Mouse (Mus musculus) heart, embryonic 14.5 days (tissue): ENCODE data around the gene Fam131a. TPM values are rescaled to one million over a fixed set of nuclear protein-coding genes. Genes with fewer than 3 reads are reported as not detected.
A peak's percentile ranks its signal among the peaks of the same experiment; 100 is the strongest.

ENCODE experiments used
- ATAC-seq: fragments of 200-750 bp; cut with Nextera tagmentation; 2 replicates; pipeline ENCODE4 v1.8.0; 2017; ENCODE audit warnings: low read depth, moderate TSS enrichment; ENCODE audit not compliant: insufficient number of reproducible peaks, insufficient read depth, low FRiP score
- H3K27ac ChIP-seq, 2 experiments: fragments of 200-500 bp in 1 of 2; fragments of 300-500 bp in 1 of 2; sonication (generic) in 1 of 2; replicated peaks in 1 of 2; 2 replicates each; pipeline ENCODE4 v1.5.1; 2012 to 2014; ENCODE audit warnings: low read depth in 2 of 2, low read length in 2 of 2, control low read depth in 1 of 2, mild to moderate bottlenecking in 1 of 2, mixed read lengths in 1 of 2; ENCODE audit not compliant: control insufficient read depth in 1 of 2, insufficient read depth in 1 of 2
- H3K27me3 ChIP-seq: fragments of 300-500 bp; sonication (generic); 2 replicates; pipeline ENCODE4 v1.6.1; 2014; ENCODE audit warnings: mild to moderate bottlenecking, low read length, control low read depth; ENCODE audit not compliant: control insufficient read depth, insufficient read depth
- H3K36me3 ChIP-seq: fragments of 300-500 bp; sonication (generic); 2 replicates; pipeline ENCODE4 v1.6.1; 2014; ENCODE audit warnings: mild to moderate bottlenecking, control low read depth, low read length, mixed read lengths; ENCODE audit not compliant: control insufficient read depth, insufficient read depth
- H3K4me1 ChIP-seq, 2 experiments: fragments of 200-500 bp in 1 of 2; fragments of 300-500 bp in 1 of 2; sonication (generic) in 1 of 2; 2 replicates each; pipeline ENCODE4 v1.6.1; 2012 to 2014; ENCODE audit warnings: low read length in 2 of 2, control low read depth in 1 of 2, mixed read lengths in 1 of 2; ENCODE audit not compliant: control insufficient read depth in 2 of 2, insufficient read depth in 2 of 2
- H3K4me2 ChIP-seq: fragments of 300-500 bp; sonication (generic); 2 replicates; pipeline ENCODE4 v1.6.1; 2014; ENCODE audit warnings: mild to moderate bottlenecking, low read length
- H3K4me3 ChIP-seq, 2 experiments: fragments of 200-500 bp in 1 of 2; fragments of 300-500 bp in 1 of 2; sonication (generic) in 1 of 2; 2 replicates each; pipeline ENCODE4 v1.5.1; 2012 to 2014; ENCODE audit warnings: low read length in 2 of 2, mild to moderate bottlenecking in 2 of 2, control low read depth in 1 of 2, low read depth in 1 of 2, moderate library complexity in 1 of 2; ENCODE audit not compliant: control insufficient read depth in 1 of 2, insufficient read depth in 1 of 2
- H3K9ac ChIP-seq: fragments of 300-500 bp; sonication (generic); 2 replicates; pipeline ENCODE4 v1.6.1; 2014; ENCODE audit warnings: mild to moderate bottlenecking, low read length
- H3K9me3 ChIP-seq: fragments of 300-500 bp; sonication (generic); 2 replicates; pipeline ENCODE4 v1.6.1; 2016; ENCODE audit warnings: low read length, control low read depth; ENCODE audit not compliant: control insufficient read depth
- whole genome bisulfite sequencing: fragments of 180-500 bp; shearing (Covaris S2); extraction: QIAGEN DNeasy Blood & Tissue Kit; methylation state at CpG from one replicate; pipeline ENCODE4 v1.1.7; 2014; 5-methylcytosine and 5-hydroxymethylcytosine counted together
- polyA plus RNA-seq: library from polyadenylated mRNA; unstranded; fragments of >200 nt; fragmentation: Nextera tagmentation; extraction: Ambion mirVana; gene quantifications from 2 replicates; pipeline ENCODE4 v1.2.1, GENCODE M21; 2014

Fam131a gene
- polyA plus RNA-seq, 1 experiment from 2014 or later, result 7.2 TPM

DNA sequence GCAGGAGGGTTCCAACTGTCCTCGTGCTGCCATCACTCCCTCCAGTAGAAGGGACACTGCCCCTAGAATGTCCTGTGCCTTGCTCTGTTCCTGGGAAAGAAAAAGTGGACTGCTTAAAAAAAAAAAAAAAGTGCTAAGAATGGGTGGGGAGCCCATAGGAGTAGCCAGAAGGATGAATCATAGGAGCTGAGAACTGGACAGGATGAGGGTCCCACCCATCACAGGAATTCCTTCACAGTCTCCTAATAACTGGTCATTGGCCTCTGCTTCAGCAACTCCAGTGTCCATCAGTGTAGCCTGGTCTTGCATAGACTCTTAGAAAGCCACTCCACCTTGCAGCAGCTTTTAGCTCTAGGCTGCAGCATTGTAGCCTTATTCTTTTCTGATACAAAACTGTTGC lies 33.3 kb downstream of the Fam131a start:
- peaks cover 5% of the 10 kb centered on the region; the same call in 1 of the 2 replicates for H3K27me3 ChIP-seq
- no peak overlapping the region for H3K4me2 ChIP-seq
- WGBS, result 53% methylated on average over 1 of the region's 1 CpGs
- no peak overlapping the region for H3K4me3 ChIP-seq
- H3K9ac ChIP-seq, result no peak overlapping the region
- no peaks in the 10 kb centered on the region for H3K9me3 ChIP-seq
- peaks cover 13% of the 10 kb centered on the region for H3K36me3 ChIP-seq
- no peak for ATAC-seq
- H3K4me1 ChIP-seq, result no peaks in the 10 kb centered on the region
- no peak overlapping the region for H3K27ac ChIP-seq

DNA sequence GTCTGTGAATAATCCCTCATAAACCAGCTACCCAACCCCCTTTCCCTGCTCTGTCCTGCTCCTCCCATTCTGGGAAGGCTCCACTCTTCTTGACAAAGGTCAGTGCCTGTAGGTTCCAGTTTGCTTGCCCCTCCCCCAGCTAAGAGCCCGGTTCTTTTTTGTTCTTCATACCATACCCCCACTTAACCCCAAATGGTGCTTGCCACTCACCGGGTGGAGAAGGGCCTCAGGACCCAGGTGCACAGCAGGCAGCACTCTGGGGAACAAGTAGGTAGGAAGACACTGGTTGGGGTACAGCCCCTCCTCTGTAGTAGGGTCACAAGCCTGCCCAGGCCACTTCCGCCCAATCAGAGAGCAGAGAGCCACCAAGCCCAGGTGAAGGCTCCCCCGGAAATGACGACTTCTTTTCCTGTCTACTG lies 37.3 kb downstream of the Fam131a start:
- H3K4me2 ChIP-seq, result no peak overlapping the region
- H3K9me3 ChIP-seq, result no peaks in the 10 kb centered on the region
- H3K36me3 ChIP-seq, result no peaks in the 10 kb centered on the region
- H3K9ac ChIP-seq, result no peak overlapping the region
- H3K4me1 ChIP-seq, result peaks cover 2 to 15% of the 10 kb centered on the region in 2 experiments; a peak in 3 of 4 replicates
- no peak overlapping the region for H3K27ac ChIP-seq
- no peak for ATAC-seq
- no peak overlapping the region for H3K4me3 ChIP-seq
- peaks cover 43% of the 10 kb centered on the region for H3K27me3 ChIP-seq
- 34% methylated on average over 5 of the region's 5 CpGs for WGBS

DNA sequence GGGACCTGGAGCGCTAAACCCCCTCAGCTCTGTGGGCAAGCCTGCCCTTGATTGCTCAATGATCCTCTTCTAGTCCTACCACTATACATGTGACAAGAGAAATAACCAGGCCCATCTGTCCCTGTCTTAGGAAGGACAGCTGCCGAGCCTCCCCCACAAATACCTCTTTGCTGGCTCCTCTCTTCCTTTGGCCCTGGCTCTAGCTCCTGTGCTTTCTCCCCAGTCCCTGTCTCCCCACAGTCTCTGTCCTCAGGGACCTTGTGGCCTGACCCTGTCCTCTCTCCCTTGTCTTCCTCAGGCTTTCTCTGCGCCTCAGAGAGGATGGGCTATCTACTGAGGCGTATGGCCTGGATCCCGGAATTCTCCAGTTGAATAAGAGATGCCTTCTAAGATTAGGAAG lies 38.6 kb downstream of the Fam131a start:
- Histone ChIP-seq H3K4me1 (peaks cover 2 to 15% of the 10 kb centered on the region in 2 experiments; a peak in 3 of 4 replicates), H3K27ac (no peak overlapping the region), H3K9ac (no peak overlapping the region), H3K36me3 (no peaks in the 10 kb centered on the region), H3K4me3 (no peak overlapping the region), H3K4me2 (no peak overlapping the region), H3K9me3 (no peaks in the 10 kb centered on the region), H3K27me3 (peaks cover 56% of the 10 kb centered on the region)
- no peak for ATAC-seq
- WGBS, result 68% methylated on average over 5 of the region's 5 CpGs

DNA sequence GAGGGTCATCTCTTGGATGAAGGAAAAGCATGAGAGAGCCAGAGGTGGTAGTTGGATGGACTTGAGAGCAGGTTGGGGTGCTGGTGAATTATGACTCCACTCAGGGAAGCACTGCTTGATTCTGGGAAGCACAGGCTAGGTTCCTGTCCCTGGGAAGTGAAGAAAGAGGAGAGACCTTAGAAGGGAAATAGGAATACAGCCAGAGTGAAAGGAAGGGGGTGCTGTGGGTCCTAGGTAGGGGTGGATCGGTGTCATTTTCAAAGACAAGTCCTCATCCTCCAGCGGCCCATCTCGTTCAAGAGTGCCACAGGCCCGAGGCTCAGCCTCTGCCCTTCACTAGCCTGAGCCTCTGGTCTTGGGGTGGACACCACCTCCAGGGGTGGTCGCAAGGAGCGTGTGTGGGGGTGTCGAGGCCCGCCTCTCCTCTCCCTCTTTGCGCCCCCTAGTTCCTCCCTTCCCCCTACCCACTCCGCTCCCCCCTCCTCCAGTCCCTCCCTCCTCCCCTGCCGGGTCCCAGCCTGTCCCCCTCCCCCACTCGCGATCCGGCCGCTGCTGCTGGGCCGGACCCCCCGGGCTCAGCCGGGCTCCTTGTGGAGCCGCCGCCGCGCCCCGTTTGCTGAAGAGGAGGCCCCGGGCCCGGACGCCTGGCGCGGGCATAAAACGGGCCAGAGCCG lies 39.3 kb downstream of the Fam131a start:
- peaks cover 63% of the 10 kb centered on the region for H3K27me3 ChIP-seq
- 2% methylated on average over 21 of the region's 30 CpGs for WGBS

DNA sequence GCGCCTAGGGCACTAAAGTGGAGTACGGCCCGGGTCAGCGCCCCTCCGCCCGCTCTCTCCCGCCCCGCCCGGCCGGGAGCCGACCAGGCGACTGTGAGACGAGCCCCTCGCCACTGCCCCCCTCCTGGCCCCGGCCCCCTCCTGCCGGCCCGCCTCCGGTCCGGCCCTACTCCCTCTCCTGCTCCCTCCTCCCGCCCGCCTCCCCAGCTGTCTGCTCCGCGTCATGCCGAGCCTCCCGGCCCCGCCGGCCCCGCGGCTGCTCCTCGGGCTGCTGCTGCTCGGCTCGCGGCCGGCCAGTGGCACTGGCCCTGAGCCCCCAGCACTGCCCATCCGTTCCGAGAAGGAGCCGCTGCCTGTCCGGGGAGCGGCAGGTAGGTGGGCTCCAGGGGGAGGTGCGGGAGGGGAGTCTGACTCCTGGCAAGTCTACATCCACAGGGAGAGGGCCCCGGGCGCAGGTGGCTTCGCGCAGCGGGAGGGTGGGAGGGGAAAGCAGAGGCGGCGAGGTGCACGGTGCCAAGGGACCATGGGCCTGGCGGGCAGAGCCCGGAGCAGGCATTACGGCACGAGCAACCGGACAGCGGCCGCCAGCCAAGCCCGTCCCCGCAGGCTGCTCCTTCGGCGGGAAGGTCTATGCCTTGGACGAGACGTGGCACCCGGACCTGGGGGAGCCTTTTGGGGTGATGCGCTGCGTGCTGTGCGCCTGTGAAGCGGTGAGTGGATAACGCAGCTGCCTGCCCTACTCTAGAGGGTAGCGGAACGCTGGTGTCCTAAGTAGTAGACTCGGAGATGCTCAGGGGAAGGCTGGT lies 40.1 kb downstream of the Fam131a start, which contains the start of gene Chrd:
TSS of gene Chrd (plus strand) at position 203 of the 806 bp plus-strand sequence.
- ATAC-seq, result peak; percentile 73
- H3K9ac ChIP-seq, result peak within 1 kb of the TSS; percentile 73
- H3K27ac ChIP-seq, result no peak within 1 kb of the TSS
- peaks cover 2 to 15% of the 10 kb centered on the region in 2 experiments; a peak in 3 of 4 replicates for H3K4me1 ChIP-seq
- peak within 1 kb of the TSS; percentile 62 to 64 for H3K4me3 ChIP-seq
- H3K27me3 ChIP-seq, result peaks cover 68% of the 10 kb centered on the region
- H3K9me3 ChIP-seq, result no peaks in the 10 kb centered on the region
- peak within 1 kb of the TSS; percentile 92 for H3K4me2 ChIP-seq
- under 1% methylated on average over 70 of the region's 70 CpGs for WGBS
- H3K36me3 ChIP-seq, result no peaks in the 10 kb centered on the region

More for the DNA sequence above, 39.3 kb downstream of the Fam131a start:
- Histone ChIP-seq H3K36me3 (no peaks in the 10 kb centered on the region), H3K9ac (peak overlapping the region; percentile 73), H3K4me3 (peak overlapping the region; percentile 62 to 64), H3K27ac (no peak overlapping the region), H3K9me3 (no peaks in the 10 kb centered on the region), H3K4me1 (peaks cover 2 to 15% of the 10 kb centered on the region in 2 experiments; a peak in 3 of 4 replicates), H3K4me2 (peak overlapping the region; percentile 92)
- no peak for ATAC-seq

DNA sequence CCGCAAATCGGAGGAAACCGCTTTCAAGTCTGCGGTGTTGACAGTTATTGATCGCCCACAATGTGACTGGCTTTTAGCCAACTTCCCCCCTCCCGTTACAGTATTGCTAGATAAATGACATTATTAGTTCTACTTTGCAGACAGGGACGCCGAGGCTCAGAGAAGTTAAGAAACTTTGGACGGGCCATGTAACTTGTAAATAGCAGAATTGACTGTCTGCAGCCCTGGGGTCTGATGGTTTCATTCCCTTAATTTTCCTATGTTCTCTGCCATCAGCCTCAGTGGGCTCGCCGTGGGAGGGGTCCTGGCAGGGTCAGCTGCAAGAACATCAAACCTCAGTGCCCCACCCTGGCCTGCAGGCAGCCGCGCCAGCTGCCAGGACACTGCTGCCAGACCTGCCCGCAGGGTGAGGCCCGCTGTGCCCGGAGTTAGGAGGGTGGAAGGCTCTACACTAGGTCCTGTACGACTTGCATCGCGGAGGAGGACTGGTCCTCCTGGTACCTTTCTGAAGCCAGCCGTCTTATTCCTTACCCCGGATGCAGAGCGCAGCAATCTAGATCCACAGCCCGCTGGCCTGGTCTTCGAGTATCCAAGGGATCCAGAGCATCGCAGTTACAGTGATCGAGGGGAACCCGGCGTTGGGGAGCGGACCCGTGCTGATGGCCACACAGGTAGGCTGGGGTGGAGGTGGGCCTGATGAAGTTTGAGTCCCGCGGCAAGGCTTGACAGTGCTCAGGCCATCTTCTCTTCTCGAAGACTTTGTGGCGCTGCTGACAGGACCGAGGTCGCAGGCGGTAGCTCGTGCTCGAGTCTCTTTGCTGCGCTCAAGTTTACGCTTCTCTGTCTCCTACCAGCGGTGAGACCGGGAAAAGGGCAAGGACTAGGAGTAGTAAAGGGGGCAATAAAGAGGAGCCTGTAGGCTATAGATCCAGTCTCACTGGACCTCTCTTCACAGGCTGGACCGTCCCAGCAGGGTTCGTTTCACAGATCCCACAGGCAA lies 41.0 kb downstream of the Fam131a start, which contains the start of gene Thpo:
TSS of gene Thpo (minus strand) at position 781 of the 1,000 bp plus-strand sequence.
- no peaks in the 10 kb centered on the region for H3K9me3 ChIP-seq
- peaks cover 2 to 15% of the 10 kb centered on the region in 2 experiments; a peak in 3 of 4 replicates for H3K4me1 ChIP-seq
- no peaks in the 10 kb centered on the region for H3K36me3 ChIP-seq
- no peak within 1 kb of the TSS for H3K27ac ChIP-seq
- H3K4me3 ChIP-seq, result peak within 1 kb of the TSS; percentile 62 to 64
- peak within 1 kb of the TSS; percentile 92 for H3K4me2 ChIP-seq
- peak within 1 kb of the TSS; percentile 73 for H3K9ac ChIP-seq
- ATAC-seq, result no peak
- H3K27me3 ChIP-seq, result peaks cover 68% of the 10 kb centered on the region
- WGBS, result 3% methylated on average over 45 of the region's 45 CpGs

DNA sequence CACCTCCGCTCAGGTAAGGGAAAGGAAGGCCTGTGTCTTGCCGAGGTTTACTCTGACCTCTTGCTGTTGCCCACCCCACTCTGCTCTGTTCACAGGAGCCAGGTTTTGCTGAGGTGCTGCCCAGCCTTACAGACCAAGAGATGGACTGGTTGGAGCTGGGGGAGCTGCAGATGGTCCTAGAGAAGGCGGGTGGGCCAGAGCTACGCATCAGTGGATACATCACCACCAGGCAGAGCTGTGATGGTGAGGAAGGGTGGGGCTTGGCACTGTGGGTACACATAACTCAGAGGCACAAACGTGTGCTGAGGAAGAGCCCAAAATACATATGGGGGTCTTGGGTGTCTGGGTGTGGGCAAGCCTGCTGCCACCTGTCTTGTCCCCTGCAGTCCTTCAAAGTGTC lies 42.6 kb downstream of the Fam131a start:
- Histone ChIP-seq H3K36me3 (no peaks in the 10 kb centered on the region), H3K9ac (no peak overlapping the region), H3K27ac (no peak overlapping the region), H3K4me1 (peaks cover 2 to 15% of the 10 kb centered on the region in 2 experiments; a peak in 3 of 4 replicates), H3K9me3 (no peaks in the 10 kb centered on the region), H3K27me3 (peaks cover 63% of the 10 kb centered on the region), H3K4me2 (no peak overlapping the region), H3K4me3 (no peak overlapping the region)
- ATAC-seq, result no peak
- WGBS, result 74% methylated on average over 5 of the region's 5 CpGs
